ENCODE assay signal across 15 mouse cellular contexts in the genomic region with DNA sequence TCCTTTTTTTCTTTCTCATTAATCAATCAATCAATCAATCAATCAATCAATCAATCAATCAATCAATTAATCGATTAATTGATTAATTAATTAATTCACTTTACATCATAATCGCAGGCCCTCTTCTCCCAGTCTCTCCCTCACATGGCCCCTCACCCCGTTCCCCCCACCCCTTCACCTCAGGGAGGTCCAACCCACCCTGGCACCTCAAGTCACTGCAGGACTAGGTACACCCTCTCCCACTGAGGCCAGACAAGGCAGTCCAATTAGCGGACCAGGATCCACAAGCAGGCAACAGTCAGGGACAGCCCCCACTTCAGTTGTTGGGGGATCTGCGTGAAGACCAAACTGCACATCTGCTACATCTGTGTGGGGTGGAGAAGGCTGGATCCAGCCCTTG.
DNase-seq lines count a peak whose midpoint lies in the region; ATAC-seq and TF ChIP-seq lines count a peak whose summit lies in the region.
"Had no signal": no experiment of that assay in that cellular context is flagged by ENCODE, and none has a peak within 500 bp of the region (broad histone marks: within the 10 kb centered on the region; RNA-seq: fewer than 3 reads in every experiment).

No protein-coding gene starts in this region.

- WGBS in forebrain, embryonic 12.5 days = 63% methylated on average over 5 of the region's 5 CpGs
- 63% methylated on average over 5 of the region's 5 CpGs for WGBS in forebrain, postnatal 0 days
- 61% methylated on average over 5 of the region's 5 CpGs for WGBS in kidney, embryonic 16.5 days
- WGBS in midbrain, embryonic 13.5 days = 65% methylated on average over 5 of the region's 5 CpGs
- WGBS in midbrain, embryonic 14.5 days = 63% methylated on average over 5 of the region's 5 CpGs
- 65% methylated on average over 5 of the region's 5 CpGs for WGBS in neural tube, embryonic 14.5 days

- TF ChIP-seq CTCF in forebrain, postnatal 0 days (IDR thresholded peaks at IDR 0.05; ENCODE audit: low read depth) = no peak

- peaks cover 7% of the 10 kb centered on the region; the same call in 1 of the 2 replicates for H3K27me3 ChIP-seq in forebrain, embryonic 12.5 days
- H3K27me3 ChIP-seq in forebrain, postnatal 0 days (ENCODE audit: insufficient read depth, low read length) = no peaks in the 10 kb centered on the region
- peaks cover 5% of the 10 kb centered on the region; the same call in 1 of the 2 replicates for H3K27me3 ChIP-seq in kidney, embryonic 16.5 days (ENCODE audit: insufficient read depth, low read length)
- H3K27me3 ChIP-seq in midbrain, embryonic 13.5 days = no peaks in the 10 kb centered on the region
- H3K27me3 ChIP-seq in midbrain, embryonic 14.5 days (ENCODE audit: control insufficient read depth, insufficient read depth, low read length) = no peaks in the 10 kb centered on the region
- no peaks in the 10 kb centered on the region for H3K27me3 ChIP-seq in neural tube, embryonic 14.5 days (ENCODE audit: control insufficient read depth, insufficient read depth, low read length)
- H3K27me3 ChIP-seq: liver, embryonic 15.5 days; megakaryocyte, embryonic 14.5 days had no signal

- no peaks in the 10 kb centered on the region for H3K36me3 ChIP-seq in forebrain, embryonic 12.5 days (replicated peaks)
- H3K36me3 ChIP-seq in forebrain, postnatal 0 days (ENCODE audit: insufficient read depth) = no peaks in the 10 kb centered on the region
- no peaks in the 10 kb centered on the region for H3K36me3 ChIP-seq in kidney, embryonic 16.5 days (ENCODE audit: insufficient read depth, low read length)
- H3K36me3 ChIP-seq in midbrain, embryonic 13.5 days = no peaks in the 10 kb centered on the region
- no peaks in the 10 kb centered on the region for H3K36me3 ChIP-seq in midbrain, embryonic 14.5 days (ENCODE audit: control insufficient read depth, insufficient read depth, low read length)
- no peaks in the 10 kb centered on the region for H3K36me3 ChIP-seq in neural tube, embryonic 14.5 days (ENCODE audit: control insufficient read depth, insufficient read depth, low read length)
- H3K36me3 ChIP-seq: heart, embryonic 13.5 days; limb, embryonic 13.5 days; liver, embryonic 15.5 days had no signal

- no peak overlapping the region for H3K4me2 ChIP-seq in forebrain, embryonic 12.5 days
- H3K4me2 ChIP-seq in forebrain, postnatal 0 days (ENCODE audit: low read depth) = no peak overlapping the region
- no peak overlapping the region for H3K4me2 ChIP-seq in kidney, embryonic 16.5 days (replicated peaks; ENCODE audit: low read depth, low read length)
- no peak overlapping the region for H3K4me2 ChIP-seq in midbrain, embryonic 13.5 days (replicated peaks)
- H3K4me2 ChIP-seq in midbrain, embryonic 14.5 days (ENCODE audit: low read length) = no peak overlapping the region
- no peak overlapping the region for H3K4me2 ChIP-seq in neural tube, embryonic 14.5 days (ENCODE audit: low read depth, low read length)
- H3K4me2 ChIP-seq: heart, embryonic 13.5 days; limb, embryonic 13.5 days; liver, embryonic 15.5 days had no signal

- ATAC-seq in forebrain, embryonic 12.5 days (ENCODE audit: low FRiP score) = peak; percentile 34; the same call in 1 of the 2 replicates
- no peak for ATAC-seq in forebrain, postnatal 0 days
- peak; percentile 32; the same call in 1 of the 2 replicates for ATAC-seq in kidney, embryonic 16.5 days (ENCODE audit: low FRiP score, low TSS enrichment)
- peak; percentile 46; the same call in 1 of the 2 replicates for ATAC-seq in midbrain, embryonic 13.5 days
- no peak for ATAC-seq in midbrain, embryonic 14.5 days (ENCODE audit: low FRiP score, low TSS enrichment)
- ATAC-seq in neural tube, embryonic 14.5 days (ENCODE audit: low read depth) = 0 out of 2 replicates have a peak, but pooled peaks have one; percentile 38
- ATAC-seq: activated CD4-positive, CD25-positive, alpha-beta regulatory T cell, adult 4 months; CD4-positive, CD25-positive, alpha-beta regulatory T cell, adult 4 months had no signal

- no peak overlapping the region for H3K27ac ChIP-seq in forebrain, embryonic 12.5 days
- H3K27ac ChIP-seq in forebrain, postnatal 0 days (ENCODE audit: low read depth, low read length) = no peak overlapping the region
- no peak overlapping the region for H3K27ac ChIP-seq in kidney, embryonic 16.5 days (ENCODE audit: low read length)
- no peak overlapping the region for H3K27ac ChIP-seq in midbrain, embryonic 13.5 days
- no peak overlapping the region for H3K27ac ChIP-seq in midbrain, embryonic 14.5 days (replicated peaks; ENCODE audit: low read depth, low read length)
- no peak overlapping the region for H3K27ac ChIP-seq in neural tube, embryonic 14.5 days (ENCODE audit: low read depth, low read length)
- H3K27ac ChIP-seq: heart, embryonic 13.5 days; kidney, postnatal 0 days; limb, embryonic 13.5 days; liver, embryonic 15.5 days had no signal

- H3K4me3 ChIP-seq in forebrain, embryonic 12.5 days (replicated peaks) = no peak overlapping the region
- no peak overlapping the region for H3K4me3 ChIP-seq in forebrain, postnatal 0 days (ENCODE audit: low read depth, low read length)
- no peak overlapping the region for H3K4me3 ChIP-seq in kidney, embryonic 16.5 days (ENCODE audit: low read length)
- H3K4me3 ChIP-seq in midbrain, embryonic 13.5 days (replicated peaks) = no peak overlapping the region
- H3K4me3 ChIP-seq in midbrain, embryonic 14.5 days (replicated peaks; ENCODE audit: low read depth, low read length) = no peak overlapping the region
- H3K4me3 ChIP-seq in neural tube, embryonic 14.5 days (ENCODE audit: low read depth, low read length) = no peak overlapping the region
- H3K4me3 ChIP-seq: heart, embryonic 13.5 days; limb, embryonic 13.5 days; liver, embryonic 15.5 days; megakaryocyte, embryonic 14.5 days; myocyte had no signal

- H3K4me1 ChIP-seq in forebrain, embryonic 12.5 days = peaks cover 24% of the 10 kb centered on the region
- H3K4me1 ChIP-seq in forebrain, postnatal 0 days (ENCODE audit: insufficient read depth) = no peaks in the 10 kb centered on the region
- no peaks in the 10 kb centered on the region for H3K4me1 ChIP-seq in kidney, embryonic 16.5 days (ENCODE audit: insufficient read depth, low read length)
- peaks cover 25% of the 10 kb centered on the region for H3K4me1 ChIP-seq in midbrain, embryonic 13.5 days (replicated peaks)
- H3K4me1 ChIP-seq in midbrain, embryonic 14.5 days (ENCODE audit: control insufficient read depth, insufficient read depth, low read length) = peaks cover 9% of the 10 kb centered on the region; the same call in 1 of the 2 replicates
- H3K4me1 ChIP-seq in neural tube, embryonic 14.5 days (ENCODE audit: control insufficient read depth, insufficient read depth, low read length) = no peaks in the 10 kb centered on the region
- H3K4me1 ChIP-seq: heart, embryonic 13.5 days; limb, embryonic 13.5 days; liver, embryonic 15.5 days; megakaryocyte, embryonic 14.5 days had no signal

- DNase-seq in forebrain, postnatal 0 days = no peak
- no peak for DNase-seq in kidney, adult 18-20 months
- no peak for DNase-seq in midbrain, embryonic 14.5 days

- H3K9me3 ChIP-seq in forebrain, embryonic 12.5 days = no peaks in the 10 kb centered on the region
- no peaks in the 10 kb centered on the region for H3K9me3 ChIP-seq in forebrain, postnatal 0 days (ENCODE audit: low read length)
- H3K9me3 ChIP-seq in kidney, embryonic 16.5 days (ENCODE audit: low read length) = no peaks in the 10 kb centered on the region
- H3K9me3 ChIP-seq in midbrain, embryonic 13.5 days = no peaks in the 10 kb centered on the region
- H3K9me3 ChIP-seq in midbrain, embryonic 14.5 days (ENCODE audit: control insufficient read depth, low read length) = no peaks in the 10 kb centered on the region
- H3K9me3 ChIP-seq in neural tube, embryonic 14.5 days (ENCODE audit: control insufficient read depth, low read length) = no peaks in the 10 kb centered on the region
- H3K9me3 ChIP-seq: heart, embryonic 13.5 days; limb, embryonic 13.5 days; liver, embryonic 15.5 days; megakaryocyte, embryonic 14.5 days had no signal

- H3K9ac ChIP-seq in forebrain, embryonic 12.5 days = no peak overlapping the region
- H3K9ac ChIP-seq in forebrain, postnatal 0 days = no peak overlapping the region
- H3K9ac ChIP-seq in kidney, embryonic 16.5 days (replicated peaks; ENCODE audit: low read length) = no peak overlapping the region
- no peak overlapping the region for H3K9ac ChIP-seq in midbrain, embryonic 13.5 days (replicated peaks)
- H3K9ac ChIP-seq in midbrain, embryonic 14.5 days (replicated peaks; ENCODE audit: low read length) = no peak overlapping the region
- H3K9ac ChIP-seq in neural tube, embryonic 14.5 days (replicated peaks; ENCODE audit: low read depth, low read length) = no peak overlapping the region
- H3K9ac ChIP-seq: heart, embryonic 13.5 days; limb, embryonic 13.5 days; liver, embryonic 15.5 days had no signal

Comparison
In these comparisons a context has a peak if more than half of its experiments do, and no peak if none do; other contexts are left out.
1. ATAC-seq: peak in forebrain, embryonic 12.5 days (single experiment), kidney, embryonic 16.5 days (single experiment), midbrain, embryonic 13.5 days (single experiment) and neural tube, embryonic 14.5 days (single experiment); none in forebrain, postnatal 0 days (single experiment) and midbrain, embryonic 14.5 days (single experiment).